Mouse (Mus musculus) 416B (cell line): Measurements from ENCODE around the gene Gpr179.
"Not testable (repeated sequence)": the region's sequence is repeated elsewhere in the genome, so short reads cannot be mapped to it uniquely, and the experiment has no call there.

ENCODE experiments used
- DNase-seq: peaks from one replicate; pipeline ENCODE4 v3.0.0; 2011; ENCODE audit warnings: low read depth

Gpr179 gene

GRCm38 (mm10) chr11:97321197-97321596 lies 30.7 kb downstream of the Gpr179 start:
- DNase-seq = no peak

GRCm38 (mm10) chr11:97315504-97316503 lies 36.1 kb downstream of the Gpr179 start, which contains the start of gene Mrpl45:
Gene Mrpl45, plus strand, starts transcription at chr11:97315716.
- peak; percentile 97 for DNase-seq

DNA sequence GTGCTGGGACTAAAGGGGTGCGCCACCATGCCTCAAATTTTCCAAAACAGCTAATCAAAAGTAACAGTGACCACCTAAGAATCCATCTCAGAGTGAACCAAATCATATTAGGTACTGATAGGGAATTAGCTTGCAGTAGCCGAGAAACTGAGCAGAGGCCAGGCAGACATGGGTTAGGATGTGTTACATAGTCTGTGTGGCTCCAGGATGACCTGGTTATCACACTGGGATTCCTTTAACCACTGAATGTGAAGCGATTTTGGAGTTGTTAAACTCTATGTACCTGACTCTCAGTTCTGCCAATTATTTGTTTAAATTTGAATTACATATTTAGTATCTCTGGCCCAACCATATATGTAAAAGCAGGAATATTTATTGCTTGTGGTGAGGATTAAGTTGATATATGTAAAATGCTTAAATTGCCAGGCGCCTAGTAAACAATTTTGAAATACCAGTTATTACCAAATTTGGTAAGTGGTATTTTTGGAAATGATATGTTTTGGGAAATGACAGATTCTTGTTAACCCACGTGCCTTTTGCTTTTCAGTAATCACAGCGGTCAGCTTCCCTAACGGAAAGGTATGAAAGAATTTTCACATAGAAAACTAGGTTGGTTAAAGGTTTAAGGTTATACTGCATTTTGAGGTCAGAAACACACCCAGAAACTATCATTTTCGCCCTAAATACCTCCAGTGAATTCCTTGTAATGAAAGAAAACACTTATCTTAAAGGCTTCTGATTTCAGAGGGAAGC lies 37.0 kb downstream of the Gpr179 start:
- no peak for DNase-seq

GRCm38 (mm10) chr11:97314110-97314509 lies 37.8 kb downstream of the Gpr179 start:
- peak; percentile 65 for DNase-seq

GRCm38 (mm10) chr11:97312871-97313270 lies 39.0 kb downstream of the Gpr179 start:
- not testable (repeated sequence) for DNase-seq

- DNase-seq = no peak
Measured at GRCm38 (mm10) chr11:97310895-97311631, 40.8 kb downstream of the Gpr179 start.

- DNase-seq = peak; percentile 93
Measured at GRCm38 (mm10) chr11:97309911-97310571, 41.8 kb downstream of the Gpr179 start.

- DNase-seq = peak; percentile 74
Measured at GRCm38 (mm10) chr11:97309451-97309836, 42.4 kb downstream of the Gpr179 start.

DNA sequence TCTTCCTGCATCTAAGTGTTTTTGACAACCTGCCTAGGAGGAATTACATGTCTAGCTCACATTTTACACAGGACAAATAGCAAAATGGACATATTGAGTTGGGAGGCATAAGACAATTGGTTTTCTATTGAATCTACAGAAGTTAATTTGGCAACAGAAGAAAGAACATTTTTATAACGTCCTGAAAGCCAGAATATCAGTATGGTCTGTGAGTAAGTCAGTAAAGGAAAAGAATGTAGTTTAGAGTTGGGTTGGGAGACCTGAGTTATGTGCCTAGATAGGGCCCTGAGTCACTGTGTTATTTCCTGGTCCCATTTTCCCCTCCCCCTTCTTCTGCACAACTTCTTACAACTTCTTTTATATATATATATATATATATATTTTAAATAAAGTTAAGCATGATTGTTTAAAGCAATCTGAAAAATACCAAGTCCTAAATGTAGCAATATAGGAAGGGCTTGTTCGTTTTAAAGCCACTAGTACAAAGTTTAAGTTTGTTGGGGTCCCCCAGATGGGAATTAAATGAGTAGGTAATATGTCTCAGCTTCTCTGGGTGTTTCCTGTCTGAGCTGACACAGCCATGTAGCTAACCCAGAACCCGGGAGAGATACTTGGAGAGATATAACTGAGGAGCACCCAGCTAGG lies 42.9 kb downstream of the Gpr179 start:
- DNase-seq = peak; percentile 74

DNA sequence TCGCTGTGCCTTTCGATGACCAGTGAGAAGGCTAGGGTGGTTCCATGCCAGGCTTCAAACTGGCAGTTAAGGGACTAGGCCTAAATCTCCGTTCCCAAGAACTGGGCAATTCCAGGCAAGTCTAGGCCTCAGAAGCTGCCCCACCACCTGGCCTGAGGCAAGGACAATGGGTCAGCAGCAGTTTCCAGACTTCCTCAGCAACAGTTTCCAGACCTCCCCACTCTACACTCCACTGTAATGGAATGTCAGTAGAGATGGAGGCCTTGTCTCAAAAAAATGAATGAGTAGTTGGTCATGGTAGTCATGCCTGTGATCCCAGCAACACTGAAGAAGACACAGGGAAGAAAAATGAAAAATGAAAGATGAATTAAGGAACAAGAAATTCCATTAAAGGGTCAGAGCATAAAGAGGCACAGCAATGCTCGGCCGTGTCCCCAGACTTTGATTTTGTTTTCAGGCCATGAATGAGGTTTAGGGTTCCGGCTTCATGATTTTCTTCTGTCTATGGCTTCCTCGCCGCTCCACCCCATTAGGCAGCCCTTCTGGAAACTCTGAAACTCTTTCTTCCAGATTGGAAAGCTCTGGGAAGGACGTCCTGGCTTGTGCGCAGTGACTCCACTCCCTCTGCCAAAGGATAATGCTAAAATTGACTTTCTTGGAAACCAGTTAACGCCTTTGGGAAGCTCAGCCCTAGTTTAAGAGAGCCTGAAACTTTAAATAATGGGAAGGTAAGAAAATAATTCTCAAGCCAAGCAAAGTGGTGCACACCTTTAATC lies 44.4 kb downstream of the Gpr179 start:
- DNase-seq = no peak

DNA sequence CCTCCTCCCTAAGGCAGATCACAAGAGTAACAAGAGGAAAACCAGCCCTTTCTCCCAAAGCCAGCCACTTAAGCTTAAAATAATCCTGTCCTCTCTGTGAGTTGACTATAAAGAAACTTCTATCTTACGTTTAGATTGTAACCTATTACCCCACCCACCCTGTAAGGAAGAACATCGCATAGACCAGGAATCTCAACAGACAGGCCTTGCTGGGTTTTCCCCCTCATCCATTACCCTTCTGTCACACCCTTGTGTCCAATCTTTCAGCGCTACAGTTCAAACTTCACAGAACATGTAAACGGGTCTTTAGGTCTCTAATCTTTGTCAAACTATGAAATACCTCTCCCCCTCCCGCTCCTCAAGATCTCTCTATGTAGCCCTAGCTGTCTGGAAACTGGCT lies 47.2 kb downstream of the Gpr179 start:
- no peak for DNase-seq

DNA sequence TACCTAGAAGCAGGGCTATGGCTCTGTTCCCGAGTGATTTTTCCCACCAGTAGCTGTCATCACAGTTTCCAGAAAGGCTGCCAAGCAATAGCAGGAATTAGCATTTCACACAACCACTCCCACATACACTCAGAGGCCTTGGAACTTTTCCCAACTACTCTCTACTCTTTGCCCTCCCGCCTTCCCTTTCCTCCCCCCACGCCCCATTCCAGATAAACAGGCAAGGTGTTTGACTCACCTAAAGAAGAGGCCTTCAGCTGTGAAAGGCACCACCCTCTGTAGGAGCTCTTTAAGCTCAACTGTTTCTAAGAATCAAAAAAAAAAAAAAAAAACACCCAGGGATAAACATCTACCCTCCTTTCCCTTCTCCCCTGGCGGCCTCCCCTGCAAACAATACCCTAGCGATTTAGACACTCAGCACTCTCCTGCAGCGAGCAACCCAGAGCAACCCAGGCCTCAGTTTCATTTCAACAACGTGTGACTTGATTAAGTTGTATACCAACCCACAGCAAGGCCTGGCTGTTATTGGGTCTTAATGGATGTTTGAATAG lies 49.6 kb downstream of the Gpr179 start:
- no peak for DNase-seq

- no peak for DNase-seq
Measured at GRCm38 (mm10) chr11:97301406-97301805, 50.5 kb downstream of the Gpr179 start.

GRCm38 (mm10) chr11:97299939-97300338 lies 51.9 kb downstream of the Gpr179 start:
- no peak for DNase-seq

DNA sequence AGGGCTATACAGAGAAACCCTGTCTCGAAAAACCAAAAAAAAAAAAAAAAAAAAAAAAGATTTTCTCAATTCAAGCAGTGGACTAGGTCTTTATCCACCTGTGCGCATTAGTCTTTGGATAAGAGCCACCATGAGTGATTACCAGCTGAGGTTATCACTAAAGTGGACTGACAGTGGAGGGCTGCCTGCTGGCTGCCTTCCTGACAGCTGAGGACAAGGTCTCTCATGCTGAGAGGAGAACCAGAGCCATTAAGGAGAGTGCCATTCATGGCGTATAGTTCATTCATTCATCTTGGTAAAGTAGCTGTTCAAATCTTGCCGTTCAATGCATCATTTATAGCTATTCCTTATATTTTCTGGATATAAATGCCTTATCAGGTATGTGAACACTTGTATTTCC lies 55.3 kb downstream of the Gpr179 start:
- DNase-seq = no peak

GRCm38 (mm10) chr11:97292731-97293130 lies 59.1 kb downstream of the Gpr179 start:
- no peak for DNase-seq

DNA sequence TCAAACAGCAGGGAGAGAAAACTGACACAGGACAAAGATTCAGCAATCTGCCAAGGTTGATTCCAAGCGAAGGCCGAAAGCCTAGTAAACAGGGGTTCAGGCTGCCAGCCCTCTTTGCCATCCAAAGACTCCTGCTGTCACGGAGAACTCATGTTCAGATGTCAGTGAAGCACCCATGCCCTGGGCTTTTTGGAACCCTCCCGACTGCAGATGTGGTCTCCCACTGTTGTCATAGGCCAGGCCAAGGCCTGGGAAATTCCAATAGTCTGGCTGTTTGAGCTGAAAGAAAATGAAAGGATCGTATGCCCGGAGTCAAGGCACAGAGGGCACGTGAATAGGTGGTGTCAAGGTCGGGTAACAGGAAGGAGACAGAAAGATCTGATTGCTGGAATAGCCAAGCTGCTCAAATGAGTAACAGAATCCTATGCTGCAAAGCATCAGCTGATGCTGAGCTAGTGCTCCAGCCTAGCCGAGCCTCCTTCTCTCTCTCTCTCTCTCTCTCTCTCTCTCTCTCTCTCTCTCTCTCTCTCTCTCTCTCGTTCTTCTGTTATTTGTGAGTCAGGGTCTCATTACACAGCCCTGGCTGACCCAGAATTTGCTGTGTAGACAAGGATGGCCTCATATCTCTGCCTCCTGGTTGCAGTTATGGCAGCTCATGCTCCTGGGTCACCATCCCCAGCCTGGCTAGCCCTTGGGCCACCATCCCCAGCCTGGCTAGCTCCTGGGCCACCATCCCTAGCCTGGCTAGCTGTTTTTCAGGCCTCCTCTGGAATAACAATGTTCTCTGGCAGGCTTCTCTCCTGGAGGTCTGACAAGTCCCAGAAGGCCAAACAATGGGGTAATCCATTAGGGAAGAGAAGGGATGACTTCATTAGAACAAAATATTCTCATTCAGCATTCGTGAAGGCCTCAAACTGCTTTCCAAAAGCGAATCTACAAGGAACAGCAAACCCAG lies 62.3 kb downstream of the Gpr179 start:
- DNase-seq = no peak

- no peak for DNase-seq
Measured at GRCm38 (mm10) chr11:97287643-97288042, 64.2 kb downstream of the Gpr179 start.

- no peak for DNase-seq
Measured at GRCm38 (mm10) chr11:97286973-97287372, 64.9 kb downstream of the Gpr179 start.
